Mouse (Mus musculus) layer of hippocampus, adult 9-11 months (tissue): ENCODE results near the gene Rpl31.

Experiments used
- DNase-seq: peaks from one replicate; pipeline ENCODE4 v3.0.0; 2022

Rpl31 gene

DNA sequence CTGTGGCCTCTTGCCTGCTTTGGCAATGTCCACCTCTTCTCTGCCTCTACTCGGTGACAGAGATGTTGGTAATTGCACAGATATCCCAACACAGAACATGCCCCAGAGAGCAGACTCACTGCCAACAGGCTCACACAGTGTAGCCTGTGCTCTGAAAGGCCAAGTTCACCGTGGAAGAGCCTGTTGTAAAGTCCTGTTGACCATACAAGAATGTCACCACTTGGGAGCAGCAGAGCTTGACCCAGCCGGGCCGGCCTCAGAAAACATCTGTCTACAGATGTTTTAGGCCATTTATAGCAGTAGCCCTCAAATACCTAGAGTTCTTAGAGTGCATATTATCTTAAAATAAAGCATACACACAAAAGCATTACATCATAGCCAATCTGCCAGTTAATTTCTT lies 39.5 kb downstream of the Rpl31 start:
- no peak for DNase-seq

DNA sequence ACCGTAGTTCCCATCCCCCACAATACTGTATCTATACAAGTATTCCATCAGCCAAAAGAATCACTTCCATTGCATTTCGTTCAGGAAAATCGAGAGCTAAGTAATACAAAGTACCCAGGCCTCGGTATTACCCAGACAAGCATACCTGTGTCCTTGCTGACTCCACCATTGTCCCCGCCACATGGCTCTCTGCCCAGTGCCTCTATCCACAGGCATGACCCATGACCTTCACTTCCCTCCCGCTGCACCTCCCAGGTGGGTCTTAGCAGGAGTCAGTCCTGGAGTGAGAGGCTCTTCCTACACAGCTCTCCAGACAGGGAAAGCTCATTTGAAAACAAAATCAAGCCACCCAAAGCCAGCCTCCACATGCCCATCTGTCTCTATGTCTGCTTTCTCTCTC lies 40.5 kb downstream of the Rpl31 start:
- no peak for DNase-seq

DNA sequence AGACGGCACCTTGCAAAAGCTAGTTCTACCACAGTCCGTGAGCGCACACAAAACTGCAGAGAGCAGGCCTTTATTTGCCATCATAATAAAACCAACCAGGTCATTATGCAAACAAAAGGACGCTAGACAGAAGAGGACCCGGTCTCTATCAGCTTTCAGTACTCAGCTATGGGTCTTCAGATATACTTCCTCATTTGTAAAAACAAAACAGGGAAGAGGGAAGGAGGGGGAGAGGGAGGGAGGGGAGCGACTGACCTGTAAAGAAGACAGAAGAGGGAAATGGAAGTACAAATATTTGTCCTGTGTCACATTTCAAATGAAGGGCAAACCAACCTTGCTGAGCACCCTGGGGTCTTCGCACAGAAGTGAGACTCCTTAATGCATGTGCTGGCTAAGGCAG lies 41.0 kb downstream of the Rpl31 start:
- no peak for DNase-seq

DNA sequence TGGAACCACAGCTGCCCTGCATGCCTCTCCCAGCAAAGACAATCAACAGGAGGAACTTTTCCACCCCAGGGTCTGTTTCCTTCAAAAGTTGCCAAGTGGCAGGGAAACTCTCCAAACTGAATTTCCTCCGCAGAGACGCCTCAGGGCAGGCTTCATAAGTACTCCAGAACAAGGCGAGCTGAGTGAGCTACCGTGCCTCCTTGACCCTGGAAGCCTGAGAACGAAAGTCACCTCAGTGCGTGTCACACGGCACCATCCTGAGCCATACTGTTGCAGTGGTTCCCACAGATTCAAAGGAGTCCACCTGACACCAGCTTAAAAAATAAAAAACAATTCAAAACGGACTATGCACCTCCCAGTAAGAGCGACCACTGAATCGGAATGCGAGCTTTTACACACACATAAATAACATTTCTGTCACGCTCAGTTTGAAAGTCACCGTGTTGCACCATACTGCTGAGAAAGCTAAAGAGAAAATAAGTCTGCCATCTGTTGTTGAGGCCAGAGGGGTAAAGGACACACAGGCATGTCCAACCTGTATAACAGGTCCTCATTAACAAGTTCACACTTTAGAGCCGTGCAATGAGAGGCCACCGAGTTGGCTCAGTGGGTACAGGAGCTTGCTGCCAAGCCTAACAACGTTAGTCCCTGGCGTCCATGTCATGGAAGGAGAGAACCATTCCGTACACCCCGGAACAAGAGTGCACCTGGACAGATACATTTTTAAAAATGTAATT lies 42.6 kb downstream of the Rpl31 start:
- DNase-seq: no peak

DNA sequence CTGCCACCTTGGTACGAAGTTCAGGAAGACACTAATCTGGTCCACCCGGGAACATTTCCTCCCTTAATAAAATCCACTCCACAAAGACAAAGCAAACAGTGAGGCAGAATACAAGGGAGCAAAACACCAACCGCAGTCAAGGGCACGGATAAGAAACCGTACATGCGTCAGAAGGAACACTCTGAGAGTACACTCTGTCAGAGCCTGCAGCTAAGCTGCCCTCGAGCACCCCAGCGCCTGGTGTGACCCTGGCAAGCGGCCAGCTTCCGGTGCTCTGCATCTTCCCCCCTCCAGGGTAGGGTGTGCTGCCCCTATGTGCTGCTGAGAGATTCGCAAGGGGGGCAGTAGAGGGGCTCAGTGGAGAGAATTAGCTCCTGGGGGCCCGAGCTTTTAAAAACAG lies 50.2 kb downstream of the Rpl31 start:
- no peak for DNase-seq

DNA sequence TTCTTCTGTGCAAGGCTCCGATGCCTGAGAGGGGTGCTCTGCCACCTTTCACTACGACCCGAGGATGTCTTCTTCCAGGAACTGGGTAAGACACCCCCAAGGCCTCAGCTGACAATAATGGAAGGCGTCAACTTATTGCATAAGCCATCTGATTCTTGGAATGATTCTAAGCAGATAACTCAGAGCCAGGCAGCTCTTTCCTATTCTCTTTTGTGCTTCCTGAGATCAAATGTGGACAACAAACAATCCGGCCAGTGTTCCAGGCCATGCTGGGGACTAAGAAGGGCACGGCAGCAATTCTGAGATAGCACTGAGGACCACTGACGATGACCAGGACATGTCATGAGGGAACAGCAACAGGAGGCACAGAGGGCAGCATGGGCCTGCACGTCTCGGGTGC lies 51.2 kb downstream of the Rpl31 start:
- no peak for DNase-seq

DNA sequence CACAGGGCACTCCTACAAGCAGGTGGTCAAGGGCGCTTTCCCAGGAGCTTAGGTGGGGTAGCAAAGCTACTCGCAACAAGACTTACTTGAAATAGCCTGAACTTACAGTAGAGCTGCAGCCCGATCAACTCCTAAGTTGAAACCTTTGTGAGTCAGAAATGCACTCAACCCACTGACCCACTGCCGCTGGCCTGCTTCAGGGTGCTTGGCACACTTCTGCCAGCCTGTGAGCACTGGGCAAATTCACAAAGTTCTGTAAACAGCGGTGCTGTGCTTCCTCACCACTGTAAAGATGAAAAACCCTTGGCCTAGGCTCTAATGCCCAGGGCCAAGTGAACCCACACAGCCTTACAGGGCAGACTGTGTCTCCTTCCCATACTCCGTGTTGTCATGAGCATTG lies 53.3 kb downstream of the Rpl31 start:
- no peak for DNase-seq
